Mouse (Mus musculus) lung, postnatal 0 days (tissue): ENCODE results near the gene Ociad2. TPM values are rescaled to one million over a fixed set of nuclear protein-coding genes. Genes with fewer than 3 reads are reported as not detected.

Source experiments
- ATAC-seq: fragments of 200-750 bp; cut with Nextera tagmentation; 2 replicates; pipeline ENCODE4 v1.8.0; 2017; ENCODE audit warnings: moderate library complexity
- DNase-seq: peaks from one replicate; pipeline ENCODE4 v3.0.0-alpha.2; 2016; ENCODE audit warnings: low spot score
- H3K27ac ChIP-seq: fragments of 300-500 bp; sonication (generic); 2 replicates; pipeline ENCODE4 v1.5.1; 2014; ENCODE audit warnings: antibody characterized with exemption, mild to moderate bottlenecking, low read length, mixed read lengths
- H3K27me3 ChIP-seq: fragments of 300-500 bp; sonication (generic); replicated peaks from 2 replicates; pipeline ENCODE4 v1.6.1; 2014; ENCODE audit warnings: low read length, mixed read lengths; ENCODE audit not compliant: insufficient read depth
- H3K36me3 ChIP-seq: fragments of 300-500 bp; sonication (generic); 2 replicates; pipeline ENCODE4 v1.6.1; 2014; ENCODE audit warnings: low read length, mixed read lengths; ENCODE audit not compliant: insufficient read depth
- H3K4me1 ChIP-seq: fragments of 300-500 bp; sonication (generic); 2 replicates; pipeline ENCODE4 v1.6.1; 2014; ENCODE audit warnings: antibody characterized with exemption, low read depth, low read length, mixed read lengths; ENCODE audit not compliant: insufficient read depth
- H3K4me2 ChIP-seq: fragments of 300-500 bp; sonication (generic); replicated peaks from 2 replicates; pipeline ENCODE4 v1.6.1; 2014; ENCODE audit warnings: low read depth, mild to moderate bottlenecking, low read length, moderate library complexity, mixed read lengths
- H3K4me3 ChIP-seq: fragments of 300-500 bp; sonication (generic); 2 replicates; pipeline ENCODE4 v1.5.1; 2014; ENCODE audit warnings: low read depth, low read length
- H3K9ac ChIP-seq: fragments of 300-500 bp; sonication (generic); replicated peaks from 2 replicates; pipeline ENCODE4 v1.6.1; 2014; ENCODE audit warnings: low read depth, mild to moderate bottlenecking
- H3K9me3 ChIP-seq: fragments of 300-500 bp; sonication (generic); 2 replicates; pipeline ENCODE4 v1.6.1; 2016; ENCODE audit warnings: low read length, mixed read lengths
- CTCF ChIP-seq: IDR thresholded peaks from 2 replicates; pipeline ENCODE4 v1.5.1; 2016; ENCODE audit warnings: antibody characterized with exemption, mild to moderate bottlenecking
- EP300 ChIP-seq: IDR thresholded peaks from 2 replicates; pipeline ENCODE4 v1.6.1; 2016; ENCODE audit warnings: antibody characterized with exemption, mild to moderate bottlenecking, control low read depth
- WGBS: fragments of 180-500 bp; shearing (Covaris S2); extraction: QIAGEN DNeasy Blood & Tissue Kit; methylation state at CpG from one replicate; pipeline ENCODE4 v1.1.7; 2014; 5-methylcytosine and 5-hydroxymethylcytosine counted together
- polyA plus RNA-seq: library from polyadenylated mRNA; unstranded; fragments of >200 nt; fragmentation: Nextera tagmentation; extraction: Ambion mirVana; gene quantifications from 2 replicates; pipeline ENCODE4 v1.2.1, GENCODE M21; 2015

The Ociad2 gene
- polyA plus RNA-seq, 1 experiment from 2014 or later = 47.2 TPM

- Histone ChIP-seq H3K36me3 (peaks cover 38% of the 10 kb centered on the region), H3K9me3 (no peaks in the 10 kb centered on the region), H3K4me1 (no peaks in the 10 kb centered on the region), H3K4me2 (no peak overlapping the region), H3K27ac (no peak overlapping the region), H3K9ac (no peak overlapping the region), H3K27me3 (no peaks in the 10 kb centered on the region), H3K4me3 (no peak overlapping the region)
- no peak for ATAC-seq
- WGBS = 88% methylated on average over 5 of the region's 5 CpGs
- DNase-seq = no peak
- TF ChIP-seq EP300 (no peak), CTCF (no peak)
Measured at GRCm38 (mm10) chr5:73311458-73311857, 29.4 kb downstream of the Ociad2 start.

GRCm38 (mm10) chr5:73310401-73310800 lies 30.4 kb downstream of the Ociad2 start:
- Histone ChIP-seq H3K4me1 (no peaks in the 10 kb centered on the region), H3K9ac (no peak overlapping the region), H3K4me2 (no peak overlapping the region), H3K9me3 (no peaks in the 10 kb centered on the region), H3K4me3 (no peak overlapping the region), H3K36me3 (peaks cover 42% of the 10 kb centered on the region), H3K27ac (no peak overlapping the region), H3K27me3 (no peaks in the 10 kb centered on the region)
- TF ChIP-seq CTCF = no peak
- TF ChIP-seq EP300 = no peak
- DNase-seq (no peak), ATAC-seq (no peak)
- 68% methylated on average over 1 of the region's 1 CpGs for WGBS

GRCm38 (mm10) chr5:73309496-73309895 lies 31.3 kb downstream of the Ociad2 start:
- WGBS = 77% methylated on average over 4 of the region's 4 CpGs
- ATAC-seq = no peak
- no peak for TF ChIP-seq CTCF
- no peak for DNase-seq
- H3K27ac ChIP-seq = no peak overlapping the region
- no peaks in the 10 kb centered on the region for H3K9me3 ChIP-seq
- H3K36me3 ChIP-seq = peaks cover 43% of the 10 kb centered on the region
- no peaks in the 10 kb centered on the region for H3K4me1 ChIP-seq
- H3K4me3 ChIP-seq = no peak overlapping the region
- no peaks in the 10 kb centered on the region for H3K27me3 ChIP-seq
- H3K9ac ChIP-seq = no peak overlapping the region
- no peak overlapping the region for H3K4me2 ChIP-seq

GRCm38 (mm10) chr5:73307297-73307696 lies 33.5 kb downstream of the Ociad2 start:
- Histone ChIP-seq H3K4me2 (no peak overlapping the region), H3K27me3 (no peaks in the 10 kb centered on the region), H3K27ac (no peak overlapping the region), H3K4me3 (no peak overlapping the region), H3K9me3 (no peaks in the 10 kb centered on the region), H3K36me3 (peaks cover 38% of the 10 kb centered on the region; the same call in 1 of the 2 replicates), H3K9ac (no peak overlapping the region), H3K4me1 (no peaks in the 10 kb centered on the region)
- TF ChIP-seq EP300 = no peak
- TF ChIP-seq CTCF = no peak
- 84% methylated on average over 3 of the region's 3 CpGs for WGBS
- no peak for DNase-seq
- ATAC-seq = no peak

GRCm38 (mm10) chr5:73306486-73306885 lies 34.3 kb downstream of the Ociad2 start:
- DNase-seq (no peak), ATAC-seq (no peak)
- H3K9me3 ChIP-seq = no peaks in the 10 kb centered on the region
- TF ChIP-seq EP300 (no peak), CTCF (no peak)
- no peak overlapping the region for H3K4me3 ChIP-seq
- no peak overlapping the region for H3K4me2 ChIP-seq
- H3K27ac ChIP-seq = no peak overlapping the region
- 89% methylated on average over 6 of the region's 6 CpGs for WGBS
- no peaks in the 10 kb centered on the region for H3K27me3 ChIP-seq
- H3K9ac ChIP-seq = no peak overlapping the region
- peaks cover 42% of the 10 kb centered on the region; the same call in 1 of the 2 replicates for H3K36me3 ChIP-seq
- no peaks in the 10 kb centered on the region for H3K4me1 ChIP-seq

- H3K9ac ChIP-seq = no peak overlapping the region
- ATAC-seq (no peak), DNase-seq (no peak)
- H3K4me1 ChIP-seq = no peaks in the 10 kb centered on the region
- TF ChIP-seq CTCF = no peak
- no peak for TF ChIP-seq EP300
- H3K27me3 ChIP-seq = no peaks in the 10 kb centered on the region
- H3K36me3 ChIP-seq = peaks cover 42% of the 10 kb centered on the region; the same call in 1 of the 2 replicates
- H3K27ac ChIP-seq = no peak overlapping the region
- no peak overlapping the region for H3K4me3 ChIP-seq
- H3K4me2 ChIP-seq = no peak overlapping the region
- H3K9me3 ChIP-seq = no peaks in the 10 kb centered on the region
- WGBS = 75% methylated on average over 12 of the region's 12 CpGs
Measured at GRCm38 (mm10) chr5:73304507-73304906, 36.3 kb downstream of the Ociad2 start.
